8 mouse cellular contexts compared by ENCODE assay signal in genomic region chr5:135934481-135935175, GRCm38 (mm10). TPM values are rescaled to one million over a fixed set of nuclear protein-coding genes. Genes with fewer than 3 reads are reported as not detected.
DNase-seq lines count a peak whose midpoint lies in the region; ATAC-seq and TF ChIP-seq lines count a peak whose summit lies in the region.

TSS of gene Ywhag (minus strand) at chr5:135934616.

- peaks cover 30% of the 10 kb centered on the region for H3K36me3 ChIP-seq in C2C12 (ENCODE audit: control insufficient read depth, insufficient read depth)
- H3K36me3 ChIP-seq in erythroblast, embryonic 14.5 days (ENCODE audit: control insufficient read depth), result peaks cover 28% of the 10 kb centered on the region
- peaks cover 12% of the 10 kb centered on the region for H3K36me3 ChIP-seq in heart, embryonic 11.5 days (ENCODE audit: control insufficient read depth, insufficient read depth, low read length)
- H3K36me3 ChIP-seq in kidney, embryonic 16.5 days (ENCODE audit: insufficient read depth, low read length), result peaks cover 24% of the 10 kb centered on the region
- H3K36me3 ChIP-seq in liver, adult 2 months (ENCODE audit: control insufficient read depth, insufficient read depth, low read length), result 0 out of 2 replicates have a peak, but pooled peaks cover 2% of the 10 kb centered on the region
- peaks cover 29% of the 10 kb centered on the region for H3K36me3 ChIP-seq in myocyte (ENCODE audit: control insufficient read depth, insufficient read depth)
- peaks cover 2% of the 10 kb centered on the region; the same call in 1 of the 2 replicates for H3K36me3 ChIP-seq in splenic B cell, adult 2 months (ENCODE audit: control insufficient read depth, insufficient read depth, low read length, poor library complexity, severe bottlenecking)

- H3K27me3 ChIP-seq in C2C12 (ENCODE audit: control insufficient read depth, insufficient read depth, insufficient read length), result no peaks in the 10 kb centered on the region
- H3K27me3 ChIP-seq in erythroblast, embryonic 14.5 days (ENCODE audit: control insufficient read depth), result no peaks in the 10 kb centered on the region
- no peaks in the 10 kb centered on the region for H3K27me3 ChIP-seq in heart, embryonic 11.5 days (ENCODE audit: control insufficient read depth, insufficient read depth, low read length)
- no peaks in the 10 kb centered on the region for H3K27me3 ChIP-seq in kidney, embryonic 16.5 days (ENCODE audit: insufficient read depth, low read length)
- no peaks in the 10 kb centered on the region for H3K27me3 ChIP-seq in liver, adult 2 months (ENCODE audit: control insufficient read depth, insufficient read depth, low read length)
- H3K27me3 ChIP-seq in myocyte (ENCODE audit: control insufficient read depth, insufficient read depth, insufficient read length), result no peaks in the 10 kb centered on the region
- no peaks in the 10 kb centered on the region for H3K27me3 ChIP-seq in splenic B cell, adult 2 months (ENCODE audit: control insufficient read depth, insufficient read depth, low read length, poor library complexity, severe bottlenecking)

- under 1% methylated on average over 47 of the region's 48 CpGs for WGBS in heart, embryonic 11.5 days (ENCODE audit: insufficient replicate concordance)
- under 1% methylated on average over 48 of the region's 48 CpGs for WGBS in kidney, embryonic 16.5 days
- under 1% methylated on average over 45 of the region's 48 CpGs for WGBS in liver, adult 2 months

- peak within 1 kb of the TSS; percentile 97 for H3K9ac ChIP-seq in heart, embryonic 11.5 days (ENCODE audit: low read depth, low read length)
- H3K9ac ChIP-seq in kidney, embryonic 16.5 days (replicated peaks; ENCODE audit: low read length), result peak within 1 kb of the TSS; percentile 92
- peak within 1 kb of the TSS; percentile 94 for H3K9ac ChIP-seq in liver, adult 2 months (ENCODE audit: low read depth, low read length)

- peak within 1 kb of the TSS; percentile 79 for H3K4me2 ChIP-seq in heart, embryonic 11.5 days
- peak within 1 kb of the TSS; percentile 73 for H3K4me2 ChIP-seq in kidney, embryonic 16.5 days (replicated peaks; ENCODE audit: low read depth, low read length)
- H3K4me2 ChIP-seq in myocyte (ENCODE audit: low read depth), result peak within 1 kb of the TSS; percentile 94

- DNase-seq in brain, embryonic 14.5 days (ENCODE audit: low read depth), result peak; percentile 99
- DNase-seq in liver, adult 2 months (ENCODE audit: extremely low read depth, low read depth, low spot score), result peak; percentile 95
- peak; percentile 98 for DNase-seq in splenic B cell, adult 2 months (ENCODE audit: low read depth, low spot score)

- H3K79me3 ChIP-seq in C2C12 (ENCODE audit: low read depth), result peaks cover 46% of the 10 kb centered on the region

- peak within 1 kb of the TSS; percentile 82 for H3ac ChIP-seq in C2C12 (ENCODE audit: control insufficient read depth, insufficient read length, low read depth)
- H3ac ChIP-seq in myocyte (ENCODE audit: control insufficient read depth, insufficient read length), result peak within 1 kb of the TSS; percentile 53

- H3K4me3 ChIP-seq in C2C12 (ENCODE audit: insufficient read depth, poor library complexity, severe bottlenecking) (peak within 1 kb of the TSS; percentile 94), myocyte (peak within 1 kb of the TSS; percentile 94)
- peak within 1 kb of the TSS; percentile 99 for H3K4me3 ChIP-seq in erythroblast, embryonic 14.5 days (replicated peaks)
- peak within 1 kb of the TSS; percentile 97 for H3K4me3 ChIP-seq in heart, embryonic 11.5 days (ENCODE audit: low read depth, low read length)
- H3K4me3 ChIP-seq in kidney, embryonic 16.5 days (ENCODE audit: low read length), result peak within 1 kb of the TSS; percentile 94
- peak within 1 kb of the TSS; percentile 99 for H3K4me3 ChIP-seq in liver, adult 2 months (ENCODE audit: insufficient read depth, low read depth, low read length)

- TF ChIP-seq POLR2A in brain, embryonic 14.5 days (IDR thresholded peaks at IDR 0.05; ENCODE audit: borderline replicate concordance, extremely low read depth, insufficient read depth, insufficient read length, poor library complexity, severe bottlenecking), result peak; percentile 99
- peak; percentile 98 for TF ChIP-seq POLR2A in liver, adult 2 months (IDR thresholded peaks at IDR 0.05; ENCODE audit: extremely low read depth, insufficient read depth, low read length)
- peak; percentile 100 for TF ChIP-seq POLR2A in myocyte (IDR thresholded peaks at IDR 0.05; ENCODE audit: insufficient read length, low read depth)

- peaks cover 35% of the 10 kb centered on the region for H3K4me1 ChIP-seq in erythroblast, embryonic 14.5 days (ENCODE audit: control insufficient read depth)
- H3K4me1 ChIP-seq in heart, embryonic 11.5 days (ENCODE audit: control insufficient read depth, insufficient read depth, low read length), result peaks cover 8% of the 10 kb centered on the region; the same call in 1 of the 2 replicates
- peaks cover 13% of the 10 kb centered on the region for H3K4me1 ChIP-seq in kidney, embryonic 16.5 days (ENCODE audit: insufficient read depth, low read length)
- H3K4me1 ChIP-seq in liver, adult 2 months (ENCODE audit: control insufficient read depth, insufficient read depth, low read length), result peaks cover 13% of the 10 kb centered on the region

- TF ChIP-seq CTCF in C2C12 (IDR thresholded peaks at IDR 0.05; ENCODE audit: control insufficient read depth, insufficient read depth, insufficient read length), result peak; percentile 68
- TF ChIP-seq CTCF in brain, embryonic 14.5 days (IDR thresholded peaks at IDR 0.05; ENCODE audit: borderline replicate concordance, extremely low read depth, insufficient read depth, insufficient read length), result peak; percentile 70
- peak; percentile 81 for TF ChIP-seq CTCF in liver, adult 2 months (IDR thresholded peaks at IDR 0.05; ENCODE audit: low read depth, low read length)

- no peaks in the 10 kb centered on the region for H3K9me3 ChIP-seq in erythroblast, embryonic 14.5 days (ENCODE audit: control insufficient read depth, low read length)
- H3K9me3 ChIP-seq in heart, embryonic 11.5 days (replicated peaks; ENCODE audit: control insufficient read depth, low read length), result no peaks in the 10 kb centered on the region
- no peaks in the 10 kb centered on the region for H3K9me3 ChIP-seq in kidney, embryonic 16.5 days (ENCODE audit: low read length)

- peak; percentile 97 for ATAC-seq in heart, embryonic 11.5 days (replicated peaks; ENCODE audit: insufficient number of reproducible peaks, low FRiP score, low TSS enrichment)
- peak; percentile 99 for ATAC-seq in kidney, embryonic 16.5 days (ENCODE audit: low FRiP score, low TSS enrichment)

- peaks cover 48% of the 10 kb centered on the region for H3K79me2 ChIP-seq in C2C12 (ENCODE audit: control insufficient read depth, insufficient read depth)
- H3K79me2 ChIP-seq in liver, adult 2 months (ENCODE audit: control insufficient read depth, insufficient read depth, low read length), result peaks cover 10% of the 10 kb centered on the region; the same call in 1 of the 2 replicates
- peaks cover 45% of the 10 kb centered on the region for H3K79me2 ChIP-seq in myocyte (ENCODE audit: control insufficient read depth, insufficient read depth)

- peak within 1 kb of the TSS; percentile 98 for H3K27ac ChIP-seq in heart, embryonic 11.5 days (ENCODE audit: low read depth, low read length)
- peak within 1 kb of the TSS; percentile 92 for H3K27ac ChIP-seq in kidney, embryonic 16.5 days (ENCODE audit: low read length)
- H3K27ac ChIP-seq in liver, adult 2 months (replicated peaks; ENCODE audit: insufficient read depth, low read depth, low read length), result peak within 1 kb of the TSS; percentile 98

TF ChIP-seq in C2C12, 6 proteins besides CTCF, POLR2A, EP300 and RAD21:
- TF ChIP-seq USF1 (IDR thresholded peaks at IDR 0.05; ENCODE audit: low read depth) (peak; percentile 61), MAX (IDR thresholded peaks at IDR 0.05) (peak; percentile 78), FOSL1 (IDR thresholded peaks at IDR 0.05; ENCODE audit: insufficient read depth, low read length, poor library complexity, severe bottlenecking) (no peak), MYOD1 (IDR thresholded peaks at IDR 0.05; ENCODE audit: control insufficient read depth, insufficient read length, low read depth) (no peak)

TF ChIP-seq in myocyte, 11 proteins besides CTCF, POLR2A, EP300 and RAD21:
- TF ChIP-seq MYOG (IDR thresholded peaks at IDR 0.05; ENCODE audit: control insufficient read depth in 1 of 3, insufficient read depth in 1 of 3, insufficient read length in 2 of 3, low read depth in 2 of 3), result peak in 1 of 3 experiments; percentile 16
- no peak for TF ChIP-seq CEBPB (IDR thresholded peaks at IDR 0.05; ENCODE audit: insufficient read depth, poor library complexity, severe bottlenecking)
- no peak for TF ChIP-seq SRF (IDR thresholded peaks at IDR 0.05; ENCODE audit: control insufficient read depth, insufficient read length, low read depth)
- TF ChIP-seq REST (IDR thresholded peaks at IDR 0.05; ENCODE audit: insufficient read depth, insufficient read length), result peak; percentile 58
- peak in 1 of 3 experiments; percentile 48 for TF ChIP-seq MYOD1 (IDR thresholded peaks at IDR 0.05; ENCODE audit: control insufficient read depth in 1 of 3, insufficient read length in 2 of 3, low read depth in 2 of 3)
- no peak for TF ChIP-seq TCF12 (IDR thresholded peaks at IDR 0.05; ENCODE audit: insufficient read depth, poor library complexity, severe bottlenecking)
- no peak for TF ChIP-seq E2F4 (IDR thresholded peaks at IDR 0.05; ENCODE audit: insufficient read depth)
- TF ChIP-seq MAX (IDR thresholded peaks at IDR 0.05; ENCODE audit: low read depth), result no peak
- no peak for TF ChIP-seq TCF3 (IDR thresholded peaks at IDR 0.05; ENCODE audit: insufficient read length, low read depth)
- peak; percentile 100 for TF ChIP-seq POLR2AphosphoS2 (IDR thresholded peaks at IDR 0.05; ENCODE audit: insufficient read length, low read depth)
- peak; percentile 61 for TF ChIP-seq USF1 (IDR thresholded peaks at IDR 0.05; ENCODE audit: low read depth)

RNA-seq across cellular contexts. Expression of gene Ywhag, which starts in this region (rescaled TPM):
- 227 TPM for polyA plus RNA-seq in C2C12 (2012; fragmentation: generic; extraction: Trizol)
- polyA plus RNA-seq in brain, embryonic 14.5 days (2012; rRNA removed), result 258 and 495 TPM in 2 replicates
- 5.0 and 5.6 TPM in 2 replicates for polyA plus RNA-seq in erythroblast, embryonic 14.5 days (2012)
- polyA plus RNA-seq in heart, embryonic 11.5 days (2014; fragmentation: Nextera tagmentation; extraction: Ambion mirVana), result 103 and 108 TPM in 2 replicates
- 193 and 202 TPM in 2 replicates for polyA plus RNA-seq in kidney, embryonic 16.5 days (2015; fragmentation: Nextera tagmentation; extraction: Ambion mirVana)
- total RNA-seq in liver, adult 2 months (2014; rRNA removed), result 23.0 and 30.9 TPM in 2 replicates
- polyA plus RNA-seq in liver, adult 2 months (2012; rRNA removed), result 42.4 and 50.4 TPM in 2 replicates
- polyA plus RNA-seq in myocyte (2012; fragmentation: generic; extraction: Trizol), result 244 TPM

Comparison
In these comparisons a context has a peak if more than half of its experiments do, and no peak if none do; other contexts are left out.
1. Peak in every context shown above with its lines: DNase-seq, ATAC-seq, H3K4me3 ChIP-seq and H3K27ac ChIP-seq.